Mouse (Mus musculus): ENCODE data around the gene Ebp.

GRCm38 (mm10) chrX:8230272-8230671 lies 37.0 kb upstream of the Ebp start:
- TF ChIP-seq CTCF (IDR thresholded peaks at IDR 0.05; ENCODE audit: control insufficient read depth, insufficient read depth, insufficient read length) (no peak), MYOG (IDR thresholded peaks at IDR 0.05; ENCODE audit: control insufficient read depth, extremely low read depth, insufficient read length) (no peak), MYOD1 (IDR thresholded peaks at IDR 0.05; ENCODE audit: control insufficient read depth, insufficient read length, low read depth) (no peak), USF1 (IDR thresholded peaks at IDR 0.05; ENCODE audit: low read depth) (no peak), FOSL1 (IDR thresholded peaks at IDR 0.05; ENCODE audit: insufficient read depth, low read length, poor library complexity, severe bottlenecking) (no peak), MAX (IDR thresholded peaks at IDR 0.05) (no peak), CEBPB (IDR thresholded peaks at IDR 0.05; ENCODE audit: low read depth) (no peak)

Data from C2C12 (cell line).